Mouse (Mus musculus) liver, embryonic 11.5 days (tissue): ENCODE data around the gene Cby3. TPM values are rescaled to one million over a fixed set of nuclear protein-coding genes. Genes with fewer than 3 reads are reported as not detected.
"Not testable (repeated sequence)": the region's sequence is repeated elsewhere in the genome, so short reads cannot be mapped to it uniquely, and the experiment has no call there.

Source experiments
- ATAC-seq: fragments of 200-750 bp; cut with Nextera tagmentation; replicated peaks from 2 replicates; pipeline ENCODE4 v1.8.0; 2017; ENCODE audit warnings: moderate number of reproducible peaks, mild to moderate bottlenecking, moderate TSS enrichment, moderate library complexity; ENCODE audit not compliant: low FRiP score
- DNase-seq: peaks from one replicate; pipeline ENCODE4 v3.0.0-alpha.2; 2017; ENCODE audit warnings: low spot score
- H3K27ac ChIP-seq: fragments of 300-500 bp; sonication (generic); 2 replicates; pipeline ENCODE4 v1.5.1; 2014; ENCODE audit warnings: mild to moderate bottlenecking, low read depth, low read length, control low read depth
- H3K27me3 ChIP-seq: fragments of 300-500 bp; sonication (generic); replicated peaks from 2 replicates; pipeline ENCODE4 v1.6.1; 2014; ENCODE audit warnings: low read length, mixed read lengths; ENCODE audit not compliant: control insufficient read depth, insufficient read depth
- H3K36me3 ChIP-seq: fragments of 300-500 bp; sonication (generic); 2 replicates; pipeline ENCODE4 v1.6.1; 2014; ENCODE audit warnings: mild to moderate bottlenecking, low read length, moderate library complexity, mixed read lengths; ENCODE audit not compliant: control insufficient read depth, insufficient read depth
- H3K4me1 ChIP-seq: fragments of 300-500 bp; sonication (generic); replicated peaks from 2 replicates; pipeline ENCODE4 v1.6.1; 2014; ENCODE audit warnings: low read length, mixed read lengths; ENCODE audit not compliant: control insufficient read depth, insufficient read depth
- H3K4me2 ChIP-seq: fragments of 300-500 bp; sonication (generic); 2 replicates; pipeline ENCODE4 v1.6.1; 2014; ENCODE audit warnings: mild to moderate bottlenecking, control low read depth, moderate library complexity
- H3K4me3 ChIP-seq: fragments of 300-500 bp; sonication (generic); 2 replicates; pipeline ENCODE4 v1.5.1; 2014; ENCODE audit warnings: low read depth, low read length, control low read depth
- H3K9ac ChIP-seq: fragments of 300-500 bp; sonication (generic); 2 replicates; pipeline ENCODE4 v1.6.1; 2014; ENCODE audit warnings: low read depth, low read length, control low read depth
- H3K9me3 ChIP-seq: fragments of 300-500 bp; sonication (generic); 2 replicates; pipeline ENCODE4 v1.6.1; 2016; ENCODE audit warnings: low read length, inconsistent platforms, mixed read lengths; ENCODE audit not compliant: control insufficient read depth
- WGBS: fragments of 180-500 bp; shearing (Covaris S2); extraction: QIAGEN DNeasy Blood & Tissue Kit; methylation state at CpG from one replicate; pipeline ENCODE4 v1.1.7; 2014; 5-methylcytosine and 5-hydroxymethylcytosine counted together
- polyA plus RNA-seq: library from polyadenylated mRNA; unstranded; fragments of >200 nt; fragmentation: Nextera tagmentation; extraction: Ambion mirVana; gene quantifications from 2 replicates; pipeline ENCODE4 v1.2.1, GENCODE M21; 2014

The Cby3 gene
- polyA plus RNA-seq, 1 experiment from 2014 or later, result not detected

DNA sequence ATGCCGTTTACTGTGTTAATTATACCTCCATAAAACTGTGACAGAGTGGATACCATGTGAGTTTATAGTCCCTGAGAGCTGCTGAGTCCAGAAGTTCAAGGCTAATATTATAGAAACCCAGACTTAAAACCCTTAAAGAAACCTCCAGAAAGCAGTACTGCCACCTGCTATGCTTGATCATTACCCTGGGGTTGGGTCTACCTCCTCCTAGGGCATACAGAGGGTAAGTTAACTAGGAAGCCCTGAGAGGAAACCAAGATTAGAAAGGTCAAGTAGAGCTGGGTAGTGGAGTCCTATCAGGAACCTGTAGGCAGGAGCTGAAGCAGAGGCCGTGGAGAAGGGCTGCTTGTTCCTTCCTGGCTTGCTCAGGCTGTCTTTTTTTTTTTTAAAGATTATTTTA, 2.1 kb upstream of the Cby3 start:
- no peak overlapping the region for H3K4me3 ChIP-seq
- 76% methylated on average over 2 of the region's 2 CpGs for WGBS
- H3K27me3 ChIP-seq, result no peaks in the 10 kb centered on the region
- ATAC-seq (no peak), DNase-seq (no peak)
- no peaks in the 10 kb centered on the region for H3K4me1 ChIP-seq
- H3K36me3 ChIP-seq, result no peaks in the 10 kb centered on the region
- H3K9ac ChIP-seq, result no peak overlapping the region
- H3K9me3 ChIP-seq, result no peaks in the 10 kb centered on the region
- no peak overlapping the region for H3K4me2 ChIP-seq
- no peak overlapping the region for H3K27ac ChIP-seq

DNA sequence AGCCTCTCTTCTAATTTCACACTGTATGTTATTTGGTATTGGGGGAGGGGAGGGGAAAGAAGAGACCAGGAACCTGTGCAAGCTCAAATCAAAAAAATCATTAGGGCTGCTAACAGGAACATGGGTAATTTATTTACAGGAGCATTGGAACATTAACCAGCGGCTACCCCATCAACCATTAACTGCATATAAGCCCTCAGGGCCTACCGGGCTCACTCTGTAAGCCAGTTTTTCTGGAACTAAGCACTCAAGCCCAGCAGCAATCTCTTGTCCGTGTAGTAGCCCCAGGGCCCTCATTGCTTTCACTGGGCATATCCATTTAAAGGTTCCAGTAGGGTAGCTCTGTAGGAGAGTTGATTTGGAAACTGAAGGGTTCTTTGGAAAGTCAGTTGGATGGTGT, 589 bp downstream of the Cby3 start:
- H3K9me3 ChIP-seq, result no peaks in the 10 kb centered on the region

DNA sequence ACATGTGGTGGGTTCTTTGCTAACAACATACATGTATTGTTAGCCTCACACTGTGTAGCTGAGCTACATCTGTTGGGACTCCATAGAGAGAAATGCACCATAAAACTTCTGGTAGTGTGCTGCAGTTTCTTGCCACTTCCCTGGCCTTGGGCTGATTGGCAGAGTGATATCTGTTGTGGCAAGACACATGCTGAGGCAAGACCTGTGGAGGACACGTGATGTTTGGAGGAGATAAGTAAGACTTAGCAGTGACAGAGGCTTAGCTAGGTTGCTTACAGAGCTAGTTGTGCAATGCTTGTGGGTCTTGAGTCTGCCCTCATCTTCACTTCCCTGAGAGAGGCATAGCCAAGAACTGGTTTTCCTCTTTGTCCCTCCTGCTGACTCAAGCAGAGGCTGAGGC, 1.1 kb downstream of the Cby3 start:
- H3K27me3 ChIP-seq, result peaks cover 4% of the 10 kb centered on the region; the same call in 1 of the 2 replicates
- ATAC-seq (no peak; the same call in 1 of the 2 replicates), DNase-seq (no peak)
- peaks cover 9% of the 10 kb centered on the region; the same call in 1 of the 2 replicates for H3K4me1 ChIP-seq
- H3K4me2 ChIP-seq, result no peak overlapping the region
- H3K36me3 ChIP-seq, result no peaks in the 10 kb centered on the region
- no peak overlapping the region for H3K4me3 ChIP-seq
- H3K9ac ChIP-seq, result no peak overlapping the region
- H3K27ac ChIP-seq, result no peak overlapping the region
- 36% methylated on average over 1 of the region's 1 CpGs for WGBS
- no peaks in the 10 kb centered on the region for H3K9me3 ChIP-seq

More for the DNA sequence above, 589 bp downstream of the Cby3 start:
- Histone ChIP-seq H3K4me3 (no peak overlapping the region), H3K27me3 (peaks cover 3% of the 10 kb centered on the region; the same call in 1 of the 2 replicates), H3K4me1 (peaks cover 7% of the 10 kb centered on the region; the same call in 1 of the 2 replicates), H3K4me2 (no peak overlapping the region), H3K27ac (no peak overlapping the region), H3K9ac (no peak overlapping the region), H3K36me3 (no peaks in the 10 kb centered on the region)
- DNase-seq, result no peak
- no peak for ATAC-seq
- WGBS, result 66% methylated on average over 3 of the region's 3 CpGs

DNA sequence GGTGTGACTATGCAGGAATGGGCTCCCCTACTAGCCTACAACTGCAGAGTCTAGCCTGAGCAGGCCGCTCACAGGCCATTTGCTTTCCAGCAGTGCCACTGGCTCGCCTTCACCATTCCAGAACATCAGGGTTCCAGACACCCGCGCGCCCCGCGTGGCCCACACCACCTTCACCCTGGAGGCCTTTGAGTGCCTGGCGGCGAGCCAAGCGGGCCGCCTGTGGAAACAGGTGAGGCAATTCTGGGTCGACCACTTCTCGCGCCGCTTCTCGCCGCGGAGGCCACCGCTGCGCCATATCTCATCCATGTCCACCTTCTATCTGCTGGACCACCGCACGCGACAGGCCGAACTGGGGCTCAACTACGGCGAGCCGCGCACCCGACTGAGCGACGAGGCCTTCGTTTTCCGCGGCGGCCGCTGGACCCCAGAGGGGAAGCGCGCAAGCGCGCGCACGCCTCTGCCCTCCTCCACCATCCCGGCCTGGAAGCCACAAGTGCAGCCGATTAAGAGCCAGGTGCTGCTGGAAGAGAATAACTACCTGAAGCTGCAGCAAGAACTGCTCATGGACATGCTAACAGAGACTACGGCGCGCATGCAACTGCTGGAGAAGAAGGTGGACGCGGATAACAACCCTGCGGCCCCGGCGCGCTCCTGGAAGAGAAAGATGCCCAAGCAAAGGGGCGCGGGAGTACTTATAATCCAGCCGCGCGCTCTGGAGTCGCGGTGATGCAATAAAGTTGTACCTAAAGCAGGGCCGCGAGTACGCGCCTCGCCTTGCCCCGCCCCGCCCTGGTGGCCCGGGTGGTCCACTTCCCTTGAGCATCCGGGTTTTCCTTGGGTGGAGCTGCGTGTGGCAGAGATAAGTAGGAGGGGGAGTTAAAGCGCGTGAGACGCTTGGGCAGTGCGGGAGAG, 4.9 kb downstream of the Cby3 start:
- ATAC-seq (peak; percentile 48; the same call in 1 of the 2 replicates), DNase-seq (peak; percentile 72)
- Histone ChIP-seq H3K4me1 (peaks cover 9% of the 10 kb centered on the region; the same call in 1 of the 2 replicates), H3K27ac (no peak overlapping the region), H3K9me3 (no peaks in the 10 kb centered on the region), H3K9ac (peak overlapping the region; percentile 69), H3K4me3 (peak overlapping the region; percentile 68), H3K27me3 (peaks cover 7% of the 10 kb centered on the region; the same call in 1 of the 2 replicates), H3K36me3 (no peaks in the 10 kb centered on the region), H3K4me2 (peak overlapping the region; percentile 89)
- WGBS, result 4% methylated on average over 74 of the region's 74 CpGs

DNA sequence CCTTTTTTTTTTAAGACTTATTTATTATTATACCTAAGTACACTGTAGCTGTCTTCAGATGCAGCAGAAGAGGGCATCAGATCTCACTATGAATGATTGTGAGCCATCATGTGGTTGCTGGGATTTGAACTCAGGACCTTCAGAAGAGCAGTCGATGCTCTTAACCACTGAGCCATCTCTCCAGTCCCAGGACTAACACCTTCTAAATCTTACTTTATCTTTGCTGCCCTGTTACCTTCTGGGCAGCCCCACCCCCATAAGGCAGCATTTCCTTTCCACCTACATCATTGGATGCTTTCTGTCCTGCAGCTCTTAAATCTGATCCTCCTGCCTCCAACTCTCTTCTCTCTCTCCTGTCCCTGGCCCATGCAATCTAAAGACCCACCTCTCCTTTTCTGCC, 7.0 kb downstream of the Cby3 start:
- H3K9ac ChIP-seq, H3K27me3 ChIP-seq, H3K36me3 ChIP-seq, H3K4me2 ChIP-seq, H3K27ac ChIP-seq, H3K9me3 ChIP-seq, H3K4me3 ChIP-seq, ATAC-seq, DNase-seq, H3K4me1 ChIP-seq: not testable (repeated sequence)
- WGBS, result 69% methylated on average over 1 of the region's 1 CpGs

DNA sequence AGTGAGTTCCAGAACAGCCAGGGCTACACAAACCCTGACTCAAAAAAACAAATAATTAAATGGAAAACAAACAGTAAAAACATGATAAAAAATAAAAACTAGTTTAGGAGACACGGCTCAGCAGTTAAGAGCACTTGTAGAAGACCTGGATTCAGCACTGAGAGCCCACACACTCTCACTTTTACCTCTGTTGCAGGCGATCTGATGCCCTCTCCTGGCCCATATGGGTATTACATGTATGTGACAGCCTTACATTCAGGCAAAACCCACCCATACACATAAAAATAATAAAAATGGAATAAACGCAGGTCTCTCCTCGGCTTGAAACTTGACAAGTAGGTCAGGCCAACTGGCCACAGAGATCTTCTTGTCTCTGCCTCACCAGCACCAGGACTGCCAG, 10.3 kb downstream of the Cby3 start:
- Histone ChIP-seq H3K36me3 (no peaks in the 10 kb centered on the region), H3K4me2 (no peak overlapping the region), H3K4me3 (no peak overlapping the region), H3K27me3 (peaks cover 4% of the 10 kb centered on the region; the same call in 1 of the 2 replicates), H3K9ac (no peak overlapping the region), H3K9me3 (no peaks in the 10 kb centered on the region), H3K27ac (no peak overlapping the region), H3K4me1 (0 out of 2 replicates have a peak, but pooled peaks cover 5% of the 10 kb centered on the region)
- DNase-seq (no peak), ATAC-seq (no peak; the same call in 1 of the 2 replicates)
- 7% methylated on average over 4 of the region's 4 CpGs for WGBS

DNA sequence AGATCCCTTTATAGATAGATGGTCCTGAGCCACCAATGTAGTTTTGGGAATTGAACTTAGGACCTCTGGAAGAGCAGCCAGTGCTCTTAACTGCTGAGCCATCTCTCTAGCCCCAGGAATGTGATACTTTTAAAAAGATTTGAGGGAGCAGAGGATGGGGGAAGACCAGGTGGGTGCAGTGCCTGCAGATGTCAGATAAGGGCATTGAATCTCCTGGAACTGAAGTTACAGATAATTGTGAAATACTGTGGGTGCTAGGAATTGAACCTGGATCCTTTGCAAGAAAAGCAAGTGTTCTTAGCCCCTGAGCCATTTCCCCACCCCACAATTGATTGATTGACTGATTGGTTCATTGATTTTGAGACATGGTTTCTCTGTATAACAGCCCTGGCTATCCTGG, 11.1 kb downstream of the Cby3 start:
- no peak for ATAC-seq
- no peak for DNase-seq
- H3K27me3 ChIP-seq, result 0 out of 2 replicates have a peak, but pooled peaks cover 3% of the 10 kb centered on the region
- H3K4me3 ChIP-seq, result no peak overlapping the region
- no peaks in the 10 kb centered on the region for H3K36me3 ChIP-seq
- no peak overlapping the region for H3K27ac ChIP-seq
- no peaks in the 10 kb centered on the region for H3K4me1 ChIP-seq
- no peak overlapping the region for H3K9ac ChIP-seq
- H3K4me2 ChIP-seq, result no peak overlapping the region
- no peaks in the 10 kb centered on the region for H3K9me3 ChIP-seq

DNA sequence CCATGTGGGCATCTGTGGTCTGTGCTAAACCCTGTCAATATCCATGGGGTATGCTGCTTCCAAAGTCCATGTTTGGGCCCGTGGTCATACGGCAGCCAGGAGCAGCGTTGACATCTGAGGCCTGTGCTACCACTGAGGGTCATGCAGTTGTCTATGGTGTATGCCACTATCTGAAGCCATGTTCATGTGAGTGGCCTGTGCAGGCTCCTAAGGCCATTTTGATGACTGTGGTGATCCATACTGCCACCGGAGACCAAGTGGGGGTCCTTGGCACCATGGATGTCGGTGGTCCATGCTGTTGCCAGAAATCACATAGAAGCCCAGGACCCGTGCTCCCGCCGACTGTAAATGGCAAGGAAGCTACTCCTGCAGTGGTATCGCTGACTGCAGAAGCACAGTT, 13.3 kb downstream of the Cby3 start:
- H3K4me1 ChIP-seq, result no peaks in the 10 kb centered on the region
- no peaks in the 10 kb centered on the region for H3K9me3 ChIP-seq
- no peak overlapping the region for H3K9ac ChIP-seq
- no peak for ATAC-seq
- no peak for DNase-seq
- no peak overlapping the region for H3K27ac ChIP-seq
- no peak overlapping the region for H3K4me2 ChIP-seq
- no peaks in the 10 kb centered on the region for H3K36me3 ChIP-seq
- WGBS, result 88% methylated on average over 9 of the region's 9 CpGs
- no peak overlapping the region for H3K4me3 ChIP-seq
- H3K27me3 ChIP-seq, result no peaks in the 10 kb centered on the region
